Mouse (Mus musculus) right cerebral cortex, postnatal 10 days (tissue): ENCODE measurements around the gene Cyp2d34.

ENCODE experiments used
- DNase-seq, 2 experiments: peaks; one replicate each; pipeline ENCODE4 v3.0.0; 2021; ENCODE audit warnings: low spot score in 2 of 2

Cyp2d34 gene

DNA sequence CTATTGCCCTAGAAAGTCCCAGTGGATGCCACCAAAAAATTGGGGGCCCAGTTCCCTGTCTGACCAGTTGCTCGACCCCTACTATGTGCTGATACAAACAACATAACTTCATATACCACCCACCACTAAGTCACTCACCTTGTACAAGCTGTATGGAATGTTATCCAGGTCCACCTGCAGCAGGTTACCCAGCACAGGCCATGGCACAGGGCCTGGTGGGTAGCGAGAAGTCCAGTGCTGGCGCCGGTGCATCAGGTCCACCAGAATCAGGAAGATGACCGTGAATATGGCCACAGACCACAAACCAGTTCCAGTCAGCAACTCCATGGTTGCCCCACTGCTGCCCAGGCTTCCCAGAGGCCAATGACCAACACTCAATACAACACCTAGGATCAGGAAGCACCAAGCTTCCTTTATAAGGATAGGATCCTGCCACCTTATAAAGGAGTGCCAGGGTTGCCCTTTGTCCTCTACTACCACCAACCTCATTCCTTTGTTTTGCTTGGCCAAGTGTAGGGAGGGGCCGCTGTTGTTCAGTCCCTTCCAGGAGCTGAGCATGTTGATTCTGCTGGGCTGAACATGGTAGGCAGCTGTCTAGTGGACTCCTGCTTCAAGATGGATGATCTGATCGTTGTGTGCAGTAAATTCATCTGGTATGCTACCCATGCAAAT, at the start of gene Cyp2d34:
TSS of gene Cyp2d34 (minus strand) at position 416 of the 672 bp plus-strand sequence.
- DNase-seq: peak in 1 of 2 experiments; percentile 3

DNA sequence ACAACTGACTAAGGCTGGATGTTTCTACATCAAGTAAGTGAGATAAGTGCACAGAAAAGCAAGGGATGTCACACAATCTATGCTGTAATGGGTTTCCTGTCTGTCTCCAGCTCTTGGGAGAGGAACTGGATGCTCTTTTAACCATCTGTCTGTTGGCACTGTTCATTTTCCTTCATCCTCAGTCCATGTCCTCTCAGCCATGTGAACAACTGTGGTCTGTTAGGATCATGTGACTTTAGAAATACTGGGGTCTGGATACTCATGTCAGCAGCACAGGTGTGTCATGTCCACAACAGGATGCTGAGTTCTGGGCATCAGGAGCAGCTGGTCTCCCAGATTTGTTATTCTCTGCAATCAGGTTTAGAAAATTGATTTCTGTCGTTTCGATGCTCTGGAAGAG, 35.6 kb upstream of the Cyp2d34 start:
- DNase-seq: no peak

DNA sequence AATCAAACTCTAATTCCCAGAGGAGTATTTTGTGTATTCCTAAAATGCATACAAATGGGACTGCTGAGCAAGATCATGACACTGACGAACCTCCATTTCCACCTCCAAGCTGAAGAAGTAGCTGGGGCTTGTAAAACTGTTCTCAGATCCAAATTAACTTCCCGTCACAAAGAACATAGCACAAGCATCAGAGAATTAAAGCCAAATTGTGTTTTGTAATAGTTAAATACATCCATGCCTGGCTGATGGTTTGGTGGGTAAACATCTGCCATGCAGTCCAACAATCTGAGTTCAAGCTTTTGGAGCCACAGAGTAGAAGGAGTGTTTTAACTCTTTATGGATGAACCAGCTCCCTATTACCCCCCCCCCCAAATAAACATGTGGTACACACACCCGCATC, 23.6 kb upstream of the Cyp2d34 start:
- DNase-seq: no peak

DNA sequence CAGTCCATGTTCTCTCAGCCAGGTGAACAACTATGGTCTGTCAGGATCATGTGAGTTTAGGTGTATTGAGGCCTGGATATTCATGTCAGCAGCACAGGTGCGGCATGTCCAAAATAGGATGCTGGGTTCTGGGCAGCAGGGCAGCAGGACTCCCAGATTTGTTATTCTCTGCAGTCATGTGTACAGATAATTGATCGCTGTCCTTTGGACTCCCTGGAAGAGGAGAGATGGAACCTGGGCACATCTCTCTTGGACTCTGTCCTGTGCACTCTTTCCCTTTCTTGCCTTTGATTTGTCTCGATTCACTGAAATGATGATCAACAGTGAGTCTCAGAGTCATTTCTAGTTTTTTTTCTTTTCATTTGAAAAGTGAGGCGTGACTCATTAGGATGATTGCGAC, 23.0 kb upstream of the Cyp2d34 start:
- no peak for DNase-seq

DNA sequence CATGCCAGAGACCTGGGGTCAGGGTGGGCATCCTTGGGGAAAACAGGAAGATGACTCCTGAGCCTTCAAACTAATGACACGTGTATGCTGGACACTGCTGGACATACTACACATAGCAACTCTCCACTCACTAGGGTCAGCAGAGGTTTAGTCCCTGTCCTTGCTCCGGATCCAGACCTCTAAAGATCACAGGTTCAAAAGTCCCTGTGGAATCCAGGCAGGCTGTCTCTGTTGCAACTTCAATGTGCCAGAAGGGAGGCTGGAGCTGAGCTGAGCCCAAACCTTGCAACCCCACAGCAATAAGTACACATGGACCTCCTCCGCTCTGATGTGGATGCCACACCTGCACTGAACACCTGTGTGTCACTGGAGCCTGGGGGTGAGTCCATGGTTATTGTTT, 22.0 kb upstream of the Cyp2d34 start:
- DNase-seq: no peak

DNA sequence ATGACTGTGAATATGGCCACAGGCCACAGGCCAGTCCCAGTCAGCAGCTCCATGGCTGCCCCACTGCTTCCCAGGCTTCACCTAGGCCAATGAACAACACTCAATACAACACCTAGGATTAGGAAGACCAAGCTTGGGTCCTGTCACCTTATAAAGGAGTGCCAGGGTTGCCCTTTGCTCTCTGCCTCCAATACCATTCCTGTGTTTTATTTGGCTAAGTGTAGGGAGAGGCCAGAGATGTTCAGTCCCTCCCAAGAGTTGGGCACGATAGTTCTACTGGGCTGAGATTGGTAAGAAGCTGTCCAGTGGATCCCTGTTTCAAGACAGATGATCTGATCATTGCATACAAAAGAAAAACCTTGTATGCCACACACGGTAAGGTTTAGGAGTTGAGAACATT, 21.2 kb upstream of the Cyp2d34 start:
- DNase-seq: no peak

DNA sequence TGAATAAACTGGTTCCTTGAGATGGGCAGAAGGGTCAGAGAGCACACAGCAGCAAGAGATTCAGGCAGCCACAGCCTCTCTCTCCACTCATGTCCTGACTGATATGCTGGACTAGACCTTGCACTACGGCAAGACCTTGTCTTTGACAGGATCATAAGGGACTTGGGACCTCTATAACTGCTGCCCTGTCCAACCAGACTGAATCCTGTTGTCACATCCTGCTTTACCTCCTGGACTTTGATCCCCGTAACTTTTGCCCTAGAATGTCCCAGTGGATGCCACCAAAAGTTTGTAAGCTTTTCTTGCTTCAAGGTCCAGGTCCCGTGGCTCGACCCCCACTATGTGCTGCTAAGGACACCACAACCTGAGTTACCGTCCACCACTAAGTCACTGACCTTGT, 20.6 kb upstream of the Cyp2d34 start:
- DNase-seq: no peak

DNA sequence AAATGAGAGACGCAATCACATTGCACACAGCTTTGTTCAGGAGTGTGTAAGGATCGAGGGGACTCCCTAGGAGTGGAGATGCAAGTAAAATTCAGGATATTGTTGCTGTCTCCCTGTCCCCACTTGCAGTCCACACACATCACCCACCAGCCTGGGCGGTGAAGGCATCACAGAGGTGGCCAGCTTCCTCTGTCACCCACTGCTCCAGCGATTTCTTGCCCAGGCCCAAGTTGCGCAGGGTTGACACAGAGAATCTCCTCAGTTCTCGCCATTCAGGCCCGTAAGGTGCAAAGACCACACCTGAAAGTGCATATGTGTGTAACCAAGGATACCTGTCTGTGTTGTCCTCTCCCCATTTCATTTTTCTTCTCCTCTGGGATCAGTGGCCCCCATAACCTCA, 19.5 kb upstream of the Cyp2d34 start:
- DNase-seq: peak in 1 of 2 experiments; percentile 0

DNA sequence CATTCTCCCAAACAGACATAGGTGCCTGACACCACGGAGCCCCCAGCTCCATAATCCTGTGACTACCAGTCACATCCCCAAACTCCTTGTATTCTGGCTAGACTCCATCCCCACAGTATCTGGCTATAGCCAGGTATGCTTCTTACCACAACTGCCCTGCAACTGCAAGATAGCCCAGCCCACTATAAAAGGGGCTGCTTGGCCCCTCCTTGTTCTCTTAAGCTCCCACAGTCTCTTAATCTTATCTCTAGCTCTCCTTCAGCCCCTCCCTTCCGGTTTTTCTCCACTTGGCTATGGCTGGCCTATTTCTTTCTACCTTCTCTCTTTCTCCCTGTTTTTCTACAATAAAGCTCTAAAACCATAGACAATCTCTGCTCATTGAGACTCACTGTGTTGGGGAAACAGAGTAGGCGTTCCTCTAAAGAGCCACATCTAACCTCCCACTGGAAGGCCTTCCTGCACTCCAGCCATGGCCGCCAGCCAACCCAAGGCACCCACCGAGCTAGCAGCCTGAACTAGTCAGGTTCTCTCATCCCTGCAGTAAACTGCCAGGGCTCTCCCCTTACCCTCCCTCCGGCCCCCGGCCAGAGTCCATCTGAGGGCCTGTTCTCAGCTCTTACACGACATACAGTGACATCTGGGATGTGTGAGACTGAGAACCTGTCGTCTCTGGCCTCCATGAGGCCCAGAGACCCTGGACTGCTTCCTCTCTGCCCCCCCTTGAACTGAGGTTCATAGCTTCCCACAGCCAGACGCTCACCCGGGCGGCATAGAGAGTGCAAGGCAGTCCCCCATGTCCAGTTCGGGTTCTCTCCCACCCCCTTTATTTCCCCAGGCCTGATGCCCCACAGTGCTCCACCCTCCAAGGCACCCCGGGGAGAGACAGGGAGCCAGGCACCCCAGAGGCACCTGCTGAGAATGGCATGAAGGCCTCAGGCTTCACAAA, 16.7 kb upstream of the Cyp2d34 start:
- no peak for DNase-seq

DNA sequence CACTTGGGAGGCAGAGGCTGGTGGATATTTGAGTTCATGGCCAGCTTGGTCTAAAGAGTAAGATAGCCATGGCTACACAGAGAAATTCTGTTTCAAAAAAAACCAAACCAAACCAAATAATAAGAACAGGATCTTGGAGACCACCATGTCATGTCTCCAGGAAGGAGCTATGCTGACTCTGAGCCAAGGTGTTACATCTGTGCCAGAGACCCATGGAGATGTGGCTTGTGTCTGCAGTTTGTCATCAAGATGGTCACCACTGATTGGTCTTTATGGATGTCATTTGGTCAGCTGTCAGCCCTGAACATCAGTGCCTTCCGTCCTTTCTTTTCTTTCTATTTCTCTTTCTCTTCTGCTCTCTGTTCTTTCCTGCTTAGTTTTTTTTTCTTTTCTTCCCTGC, 14.2 kb upstream of the Cyp2d34 start:
- DNase-seq: no peak

DNA sequence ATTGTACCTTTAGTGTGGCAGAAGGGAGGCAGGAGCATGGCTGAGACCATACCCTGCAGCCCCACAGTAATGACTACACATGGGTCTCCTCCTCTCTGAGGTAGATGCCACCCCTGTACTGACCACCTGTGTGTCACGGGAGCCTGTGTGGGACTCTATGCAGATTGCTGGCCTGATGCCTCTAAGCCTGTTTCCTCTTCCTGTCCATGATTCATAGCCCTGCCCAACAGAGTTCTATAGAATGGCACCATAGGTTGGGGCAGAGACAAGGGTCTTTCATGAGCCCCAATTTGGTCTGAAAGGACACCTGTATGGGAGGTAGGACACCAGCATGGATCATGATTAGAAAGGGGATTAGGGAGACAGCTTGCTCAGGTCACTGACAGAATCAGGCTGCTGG, 1.2 kb upstream of the Cyp2d34 start:
- peak in 1 of 2 experiments; percentile 3 for DNase-seq

DNA sequence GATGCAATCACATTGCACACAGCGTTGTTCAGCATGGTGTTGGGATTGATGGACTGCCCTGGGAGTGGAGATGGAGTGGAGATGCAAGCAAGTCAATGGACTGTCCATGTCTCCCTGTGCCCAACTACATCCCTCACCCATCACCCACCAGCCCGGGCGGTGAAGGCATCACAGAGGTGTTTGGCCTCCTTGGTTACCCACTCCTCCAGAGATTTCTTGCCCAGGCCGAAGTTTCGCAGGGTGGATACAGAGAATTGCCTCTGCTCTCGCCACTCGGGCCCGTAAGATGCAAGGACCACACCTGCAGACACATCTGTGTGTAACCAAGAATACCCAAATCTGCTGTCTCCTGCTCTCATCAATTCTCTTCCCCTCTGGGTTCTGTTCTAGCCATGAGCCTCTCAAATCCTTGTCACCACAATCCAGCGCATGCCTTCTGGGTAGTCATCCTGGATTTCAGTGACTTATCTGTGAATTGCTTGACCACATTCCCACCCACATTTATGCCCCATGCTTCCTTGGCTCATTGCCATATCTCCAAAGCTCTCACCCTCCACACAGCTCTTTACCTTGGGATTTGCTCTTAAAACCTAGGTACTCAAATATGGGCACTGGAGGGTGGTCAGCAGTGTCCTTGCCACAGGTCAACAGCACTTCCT, 2.3 kb downstream of the Cyp2d34 start:
- DNase-seq: no peak

DNA sequence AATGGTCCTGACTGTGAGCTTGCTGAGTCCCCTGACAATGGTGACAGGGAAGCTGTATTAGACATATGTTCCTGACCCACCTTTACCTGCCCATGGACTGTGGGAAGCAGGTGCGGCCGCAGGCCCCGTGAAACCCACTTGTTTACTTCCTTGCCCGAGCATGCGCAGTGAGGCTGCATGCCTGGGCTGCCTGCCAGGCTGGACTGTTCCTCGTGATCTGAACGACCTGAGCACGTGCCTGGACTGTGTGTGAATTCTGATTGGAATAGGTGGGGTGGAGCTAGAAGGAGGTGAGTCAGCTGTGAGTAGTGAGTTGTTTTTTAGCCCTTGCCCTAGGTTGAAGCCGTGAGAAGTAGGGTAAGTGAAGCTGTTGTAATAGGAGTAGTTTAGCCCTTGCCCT, 38.1 kb downstream of the Cyp2d34 start:
- no peak for DNase-seq

DNA sequence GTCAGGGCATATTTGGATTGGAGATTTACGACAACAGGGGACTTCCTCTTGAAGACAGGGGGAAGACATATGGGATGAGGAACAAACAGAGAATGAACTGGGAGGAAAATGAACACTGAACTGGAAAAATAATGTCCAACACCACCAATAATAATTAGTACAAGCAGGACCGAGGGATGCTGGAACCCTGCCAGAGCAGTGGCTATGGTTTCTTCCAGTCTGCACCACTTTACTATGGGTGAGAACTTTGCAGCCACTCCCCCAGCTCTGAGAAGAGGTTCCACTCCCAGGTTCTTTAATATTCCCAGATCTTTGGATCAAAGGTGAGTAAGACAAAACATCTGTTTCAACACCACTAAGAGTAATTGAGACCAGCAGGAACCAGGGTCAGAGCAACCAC, 41.7 kb downstream of the Cyp2d34 start:
- DNase-seq: no peak

DNA sequence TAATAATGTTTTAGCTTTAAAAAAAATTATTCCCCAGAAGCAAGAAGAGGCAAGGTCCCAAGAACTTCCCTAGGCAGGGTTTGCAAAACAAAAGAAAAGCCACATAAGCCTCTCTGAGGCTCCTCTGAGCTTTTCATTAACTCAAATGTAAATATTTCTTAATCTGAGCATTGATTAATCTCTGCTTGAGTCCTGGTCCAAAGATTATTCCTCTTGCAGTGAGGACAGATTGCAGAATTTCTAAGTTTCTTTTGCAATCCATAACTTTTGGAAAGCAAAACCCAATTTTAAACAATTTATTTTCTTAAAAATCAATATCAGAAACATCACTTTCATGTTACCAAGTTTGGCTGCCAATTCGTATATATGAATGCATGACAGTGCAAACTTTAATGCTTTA, 47.9 kb downstream of the Cyp2d34 start:
- DNase-seq: no peak
